In the genomic region with DNA sequence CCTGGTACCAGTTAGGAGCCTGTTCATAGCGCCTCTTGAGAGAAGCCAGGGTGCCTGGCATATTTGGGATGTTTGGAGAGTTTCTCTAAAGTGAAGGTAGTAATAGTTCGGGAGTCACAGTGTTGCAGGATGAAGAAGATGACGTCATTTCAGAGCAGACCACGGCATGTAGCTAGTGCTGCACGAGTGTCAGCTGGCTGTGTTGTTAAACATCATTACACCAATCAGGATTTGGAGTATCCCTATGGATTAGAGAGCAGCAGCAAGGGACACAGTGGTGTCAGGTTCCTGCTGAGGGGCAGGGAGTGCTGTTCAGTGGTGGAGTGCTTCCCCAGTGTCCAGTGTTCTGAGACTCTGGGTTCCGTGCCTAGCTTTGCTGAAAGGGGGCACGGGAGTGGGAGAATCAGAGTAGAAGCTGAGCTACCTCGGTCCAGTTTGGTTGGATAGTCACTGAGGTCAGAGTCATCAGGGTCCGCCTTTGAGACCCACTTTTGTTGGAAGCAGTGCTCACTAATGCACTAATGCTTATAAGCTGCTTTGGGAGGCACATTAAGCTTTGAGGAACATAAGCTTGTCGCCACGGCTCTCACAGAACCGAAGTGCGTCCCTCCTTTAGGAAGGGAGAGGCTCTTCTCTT, we compare ENCODE assay signal across 12 mouse cellular contexts. TPM values are rescaled to one million over a fixed set of nuclear protein-coding genes. Genes with fewer than 3 reads are reported as not detected.
DNase-seq lines count a peak whose midpoint lies in the region; ATAC-seq lines count a peak whose summit lies in the region.
"Had no signal": no experiment of that assay in that cellular context is flagged by ENCODE, and none has a peak within 500 bp of the region (broad histone marks: within the 10 kb centered on the region; RNA-seq: fewer than 3 reads in every experiment).

No protein-coding gene starts in this region.

- no peak for ATAC-seq in forebrain, embryonic 11.5 days (replicated peaks; ENCODE audit: low FRiP score)
- ATAC-seq in megakaryocyte, adult 5-6 weeks (ENCODE audit: poor library complexity, severe bottlenecking): no peak
- ATAC-seq in limb, embryonic 11.5 days (ENCODE audit: insufficient number of reproducible peaks, low FRiP score, low TSS enrichment, low read depth): peak; percentile 47; the same call in 1 of the 2 replicates
- ATAC-seq in stomach, embryonic 15.5 days (ENCODE audit: insufficient read depth, low FRiP score, low read depth): no peak

- H3K9me3 ChIP-seq in forebrain, embryonic 10.5 days: no peaks in the 10 kb centered on the region
- no peaks in the 10 kb centered on the region for H3K9me3 ChIP-seq in forebrain, embryonic 11.5 days (ENCODE audit: control insufficient read depth, low read length)
- no peaks in the 10 kb centered on the region for H3K9me3 ChIP-seq in megakaryocyte, embryonic 14.5 days
- H3K9me3 ChIP-seq in limb, embryonic 11.5 days (ENCODE audit: control insufficient read depth, low read length): no peaks in the 10 kb centered on the region
- no peaks in the 10 kb centered on the region for H3K9me3 ChIP-seq in stomach, embryonic 15.5 days

- WGBS in forebrain, embryonic 10.5 days: 54% methylated on average over 13 of the region's 13 CpGs
- 51% methylated on average over 13 of the region's 13 CpGs for WGBS in forebrain, embryonic 11.5 days
- WGBS in limb, embryonic 11.5 days: 53% methylated on average over 13 of the region's 13 CpGs
- WGBS in stomach, embryonic 15.5 days: 40% methylated on average over 13 of the region's 13 CpGs

- no peaks in the 10 kb centered on the region for H3K27me3 ChIP-seq in forebrain, embryonic 10.5 days (ENCODE audit: poor library complexity, severe bottlenecking)
- no peaks in the 10 kb centered on the region for H3K27me3 ChIP-seq in forebrain, embryonic 11.5 days (ENCODE audit: control insufficient read depth, insufficient read depth, low read length)
- H3K27me3 ChIP-seq in megakaryocyte, embryonic 14.5 days (replicated peaks): no peaks in the 10 kb centered on the region
- H3K27me3 ChIP-seq in limb, embryonic 11.5 days (ENCODE audit: control insufficient read depth, insufficient read depth, low read length): no peaks in the 10 kb centered on the region
- no peaks in the 10 kb centered on the region for H3K27me3 ChIP-seq in stomach, embryonic 15.5 days (replicated peaks)

- peaks cover 36% of the 10 kb centered on the region for H3K4me1 ChIP-seq in forebrain, embryonic 10.5 days
- peaks cover 8% of the 10 kb centered on the region; the same call in 1 of the 2 replicates for H3K4me1 ChIP-seq in forebrain, embryonic 11.5 days (replicated peaks; ENCODE audit: control insufficient read depth, insufficient read depth, low read length)
- H3K4me1 ChIP-seq in megakaryocyte, embryonic 14.5 days: peaks cover 42% of the 10 kb centered on the region
- peaks cover 26% of the 10 kb centered on the region for H3K4me1 ChIP-seq in limb, embryonic 11.5 days (ENCODE audit: control insufficient read depth, insufficient read depth, low read length)
- H3K4me1 ChIP-seq in stomach, embryonic 15.5 days: peaks cover 22% of the 10 kb centered on the region

- peak overlapping the region; percentile 27; the same call in 1 of the 2 replicates for H3K27ac ChIP-seq in forebrain, embryonic 10.5 days
- H3K27ac ChIP-seq in forebrain, embryonic 11.5 days (ENCODE audit: low read depth, low read length): no peak overlapping the region
- peak overlapping the region; percentile 82 for H3K27ac ChIP-seq in limb, embryonic 11.5 days (replicated peaks; ENCODE audit: low read depth, low read length)
- peak overlapping the region; percentile 55 for H3K27ac ChIP-seq in stomach, embryonic 15.5 days

- no peak for DNase-seq in forebrain, embryonic 10.5 days (ENCODE audit: extremely low spot score, low spot score)
- no peak for DNase-seq in forebrain, embryonic 11.5 days (ENCODE audit: low spot score)
- DNase-seq in limb, embryonic 11.5 days (ENCODE audit: low spot score): no peak
- no peak for DNase-seq in adrenal gland, adult 2 months
- no peak for DNase-seq in ovary, adult 18-20 months (ENCODE audit: low spot score)
- DNase-seq: adrenal gland, postnatal 10 days; cerebellum, adult 9-11 months; layer of hippocampus, postnatal 36 days had no signal

- no peak overlapping the region; the same call in 1 of the 2 replicates for H3K9ac ChIP-seq in forebrain, embryonic 11.5 days (ENCODE audit: low read length)
- H3K9ac ChIP-seq in limb, embryonic 11.5 days (ENCODE audit: low read length): no peak overlapping the region
- no peak overlapping the region for H3K9ac ChIP-seq in stomach, embryonic 15.5 days

- H3K36me3 ChIP-seq in forebrain, embryonic 10.5 days (replicated peaks): peaks cover 14% of the 10 kb centered on the region; the same call in 1 of the 2 replicates
- H3K36me3 ChIP-seq in forebrain, embryonic 11.5 days (ENCODE audit: control insufficient read depth, insufficient read depth, low read length): no peaks in the 10 kb centered on the region
- H3K36me3 ChIP-seq in megakaryocyte, embryonic 14.5 days (replicated peaks; ENCODE audit: low read length): peaks cover 61% of the 10 kb centered on the region
- H3K36me3 ChIP-seq in limb, embryonic 11.5 days (ENCODE audit: control insufficient read depth, insufficient read depth, low read length): no peaks in the 10 kb centered on the region
- H3K36me3 ChIP-seq in stomach, embryonic 15.5 days: 0 out of 2 replicates have a peak, but pooled peaks cover 3% of the 10 kb centered on the region

- no peak overlapping the region for H3K4me3 ChIP-seq in forebrain, embryonic 10.5 days
- H3K4me3 ChIP-seq in forebrain, embryonic 11.5 days (ENCODE audit: low read depth, low read length): no peak overlapping the region
- peak overlapping the region; percentile 4 for H3K4me3 ChIP-seq in megakaryocyte, embryonic 14.5 days (replicated peaks)
- no peak overlapping the region for H3K4me3 ChIP-seq in limb, embryonic 11.5 days (ENCODE audit: low read depth, low read length)
- no peak overlapping the region for H3K4me3 ChIP-seq in stomach, embryonic 15.5 days (replicated peaks)
- H3K4me3 ChIP-seq: erythroblast, embryonic 14.5 days had no signal

- H3K4me2 ChIP-seq in forebrain, embryonic 11.5 days (ENCODE audit: low read depth, low read length, severe bottlenecking): no peak overlapping the region
- H3K4me2 ChIP-seq in limb, embryonic 11.5 days (ENCODE audit: low read depth, severe bottlenecking): 0 out of 2 replicates have a peak overlapping the region, but pooled peaks have one; percentile 10
- no peak overlapping the region for H3K4me2 ChIP-seq in stomach, embryonic 15.5 days

RNA-seq across cellular contexts. Expression of a gene that starts 23.9 kb away (rescaled TPM):
- polyA plus RNA-seq in forebrain, embryonic 10.5 days (2016; fragmentation: Nextera tagmentation; extraction: Ambion mirVana): 96.8 and 108 TPM in 2 replicates
- 94.6 and 99.4 TPM in 2 replicates for polyA plus RNA-seq in forebrain, embryonic 11.5 days (2014; fragmentation: Nextera tagmentation; extraction: Ambion mirVana)
- 73.7 and 169 TPM in 2 replicates for polyA plus RNA-seq in megakaryocyte, embryonic 14.5 days (2012; ENCODE audit: insufficient read depth, low replicate concordance)
- 45.9 and 57.2 TPM in 2 replicates for total RNA-seq in megakaryocyte, adult 5-6 weeks (2015)
- 35.2 and 39.4 TPM in 2 replicates for total RNA-seq in megakaryocyte, adult 5-6 weeks (2017)
- 111 and 112 TPM in 2 replicates for polyA plus RNA-seq in limb, embryonic 11.5 days (2014; fragmentation: Nextera tagmentation; extraction: Ambion mirVana)
- polyA plus RNA-seq in stomach, embryonic 15.5 days (2015; fragmentation: Nextera tagmentation; extraction: Ambion mirVana): 98.8 and 107 TPM in 2 replicates
- 10 to 100 TPM; 60.4 to 66.3 TPM for total RNA-seq in adrenal gland, adult 2 months (2021)
- 33.4 and 40.8 TPM in 2 replicates for polyA plus RNA-seq in adrenal gland, adult 2 months (2012; rRNA removed)

RNA-seq across cellular contexts. Expression of a gene that starts 24.3 kb away (rescaled TPM):
- polyA plus RNA-seq in forebrain, embryonic 10.5 days (2016; fragmentation: Nextera tagmentation; extraction: Ambion mirVana): 33.5 and 34.7 TPM in 2 replicates
- polyA plus RNA-seq in forebrain, embryonic 11.5 days (2014; fragmentation: Nextera tagmentation; extraction: Ambion mirVana): 35.8 and 38.4 TPM in 2 replicates
- polyA plus RNA-seq in megakaryocyte, embryonic 14.5 days (2012; ENCODE audit: insufficient read depth, low replicate concordance): 126 and 233 TPM in 2 replicates
- total RNA-seq in megakaryocyte, adult 5-6 weeks (2015): 25.7 and 29.9 TPM in 2 replicates
- 24.3 and 27.0 TPM in 2 replicates for total RNA-seq in megakaryocyte, adult 5-6 weeks (2017)
- 45.2 and 46.7 TPM in 2 replicates for polyA plus RNA-seq in limb, embryonic 11.5 days (2014; fragmentation: Nextera tagmentation; extraction: Ambion mirVana)
- polyA plus RNA-seq in stomach, embryonic 15.5 days (2015; fragmentation: Nextera tagmentation; extraction: Ambion mirVana): 42.4 and 47.0 TPM in 2 replicates
- total RNA-seq in adrenal gland, adult 2 months (2021): 10 to 100 TPM; 24.8 to 32.0 TPM
- 17.7 and 23.8 TPM in 2 replicates for polyA plus RNA-seq in adrenal gland, adult 2 months (2012; rRNA removed)
